Mouse (Mus musculus): ENCODE measurements around the gene Parg.

DNA sequence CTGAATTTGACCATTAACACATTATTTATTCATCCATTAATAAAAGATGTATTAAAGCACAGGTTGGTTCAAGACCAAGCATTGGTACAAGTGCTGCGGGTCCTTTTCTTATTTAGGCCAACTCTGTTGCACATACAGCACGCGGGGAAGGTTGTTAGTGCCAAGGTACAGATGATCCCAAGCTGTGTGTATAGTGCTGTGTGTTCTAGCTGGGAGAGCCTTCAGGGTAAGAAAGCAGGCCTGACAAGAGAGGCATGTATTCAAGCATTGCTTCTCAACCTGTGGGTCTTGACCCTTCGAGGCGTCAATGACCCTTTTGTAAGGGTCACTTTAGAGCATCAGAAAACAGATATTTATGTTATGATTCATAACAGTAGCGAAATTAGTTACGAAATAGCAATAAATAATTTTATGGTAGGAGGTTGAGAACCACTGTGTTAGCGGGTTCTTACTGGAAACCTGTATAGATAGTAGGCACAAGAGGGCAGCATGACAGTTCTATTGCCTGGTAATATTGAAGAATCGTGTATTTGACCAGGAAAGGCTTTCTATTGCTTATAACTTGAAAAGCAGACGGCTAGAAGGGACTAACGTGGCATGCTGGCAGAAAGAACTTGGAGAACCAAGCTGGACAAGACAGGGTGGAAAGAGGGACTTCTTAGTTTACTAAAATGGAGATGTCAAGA lies 38.4 kb upstream of the Parg start:
- TF ChIP-seq POLR2A (IDR thresholded peaks at IDR 0.05; ENCODE audit: insufficient read length, low read depth): no peak
- no peak for TF ChIP-seq MAX (IDR thresholded peaks at IDR 0.05; ENCODE audit: low read depth)
- no peak for TF ChIP-seq USF1 (IDR thresholded peaks at IDR 0.05; ENCODE audit: low read depth)
- no peak for TF ChIP-seq TCF3 (IDR thresholded peaks at IDR 0.05; ENCODE audit: insufficient read length, low read depth)

Measured in myocyte (in vitro differentiated cells).